Mouse (Mus musculus): ENCODE measurements around the gene Extl2. TPM values are rescaled to one million over a fixed set of nuclear protein-coding genes. Genes with fewer than 3 reads are reported as not detected.

Gene Extl2
- polyA plus RNA-seq, 1 experiment = 3.2 TPM

DNA sequence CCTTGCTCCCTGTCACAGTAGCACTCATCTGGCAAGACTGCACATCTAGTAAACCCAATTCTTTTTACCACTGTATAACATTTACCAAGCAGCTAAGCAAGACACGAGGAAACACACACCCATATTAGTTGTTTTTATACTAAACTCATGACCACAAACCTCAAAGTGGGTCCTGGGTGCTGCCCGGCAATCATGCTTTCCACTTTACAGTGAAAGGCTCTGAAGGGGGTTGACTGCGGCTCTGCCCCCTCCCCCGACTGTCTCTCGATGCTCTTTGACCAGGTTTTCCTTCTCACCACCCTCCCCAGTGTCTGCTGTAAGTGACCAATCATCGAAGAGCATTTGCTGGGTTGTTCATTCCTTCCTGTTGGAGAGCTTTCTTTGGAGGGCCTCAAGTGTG lies 33.0 kb upstream of the Extl2 start:
- H3K9me3 ChIP-seq = no peaks in the 10 kb centered on the region
- H3K36me3 ChIP-seq (replicated peaks; ENCODE audit: low read length) = peaks cover 94% of the 10 kb centered on the region

GRCm38 (mm10) chr3:115974995-115975394 lies 32.3 kb upstream of the Extl2 start:
- no peak for TF ChIP-seq GATA1 (IDR thresholded peaks at IDR 0.05; ENCODE audit: borderline replicate concordance, low read length)
- TF ChIP-seq FLI1 (IDR thresholded peaks at IDR 0.05; ENCODE audit: low read length) = no peak
- no peaks in the 10 kb centered on the region for H3K9me3 ChIP-seq
- no peaks in the 10 kb centered on the region for H3K27me3 ChIP-seq (replicated peaks)
- H3K36me3 ChIP-seq (replicated peaks; ENCODE audit: low read length) = peaks cover 92% of the 10 kb centered on the region
- H3K4me1 ChIP-seq = peaks cover 13% of the 10 kb centered on the region
- no peak overlapping the region for H3K4me3 ChIP-seq (replicated peaks)

More for the DNA sequence above, 33.0 kb upstream of the Extl2 start:
- Histone ChIP-seq H3K4me3 (replicated peaks) (no peak overlapping the region), H3K4me1 (peaks cover 13% of the 10 kb centered on the region), H3K27me3 (replicated peaks) (no peaks in the 10 kb centered on the region)
- TF ChIP-seq GATA1 (IDR thresholded peaks at IDR 0.05; ENCODE audit: borderline replicate concordance, low read length) (no peak), FLI1 (IDR thresholded peaks at IDR 0.05; ENCODE audit: low read length) (no peak)

DNA sequence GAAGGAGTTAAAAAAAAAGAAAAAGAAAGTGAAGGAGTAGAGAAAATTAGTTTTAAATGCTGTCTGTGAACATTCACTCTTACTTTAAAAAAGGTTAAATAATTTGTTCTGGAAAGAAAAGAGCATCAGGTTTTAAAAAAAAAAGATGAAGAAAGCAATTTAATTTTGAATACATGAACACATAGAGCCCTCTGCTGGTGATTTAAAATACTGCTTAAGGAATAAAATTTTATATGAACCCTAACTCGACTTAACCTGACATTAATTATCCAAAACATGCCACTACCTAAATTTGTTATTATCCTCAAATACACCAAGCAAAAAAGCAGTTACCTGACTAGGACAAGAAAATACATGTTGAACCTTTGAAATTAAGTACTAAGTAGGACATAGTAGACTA lies 28.3 kb upstream of the Extl2 start:
- H3K4me3 ChIP-seq (replicated peaks) = no peak overlapping the region
- peaks cover 11% of the 10 kb centered on the region for H3K4me1 ChIP-seq
- H3K9me3 ChIP-seq = no peaks in the 10 kb centered on the region
- H3K27me3 ChIP-seq (replicated peaks) = no peaks in the 10 kb centered on the region
- H3K36me3 ChIP-seq (replicated peaks; ENCODE audit: low read length) = peaks cover 89% of the 10 kb centered on the region
- TF ChIP-seq GATA1 (IDR thresholded peaks at IDR 0.05; ENCODE audit: borderline replicate concordance, low read length) = no peak
- no peak for TF ChIP-seq FLI1 (IDR thresholded peaks at IDR 0.05; ENCODE audit: low read length)

DNA sequence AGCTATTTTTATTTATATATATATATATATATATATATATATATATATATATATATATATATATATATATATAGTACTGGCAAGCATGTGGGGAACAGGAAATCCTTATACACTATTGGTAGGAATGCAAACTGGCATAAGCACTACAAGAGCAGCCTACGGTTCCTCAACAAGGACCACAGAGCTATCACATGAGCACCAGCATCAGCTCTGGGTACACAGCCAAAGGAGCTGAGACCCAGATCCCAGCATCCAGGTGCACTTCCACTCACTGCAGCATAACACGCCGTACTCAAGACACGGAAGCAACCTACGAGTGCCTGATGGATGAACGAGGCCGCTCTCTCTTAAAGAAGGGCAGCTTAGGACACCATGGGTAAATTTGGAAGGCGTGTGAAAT lies 24.0 kb upstream of the Extl2 start:
- peaks cover 87% of the 10 kb centered on the region for H3K36me3 ChIP-seq (replicated peaks; ENCODE audit: low read length)

DNA sequence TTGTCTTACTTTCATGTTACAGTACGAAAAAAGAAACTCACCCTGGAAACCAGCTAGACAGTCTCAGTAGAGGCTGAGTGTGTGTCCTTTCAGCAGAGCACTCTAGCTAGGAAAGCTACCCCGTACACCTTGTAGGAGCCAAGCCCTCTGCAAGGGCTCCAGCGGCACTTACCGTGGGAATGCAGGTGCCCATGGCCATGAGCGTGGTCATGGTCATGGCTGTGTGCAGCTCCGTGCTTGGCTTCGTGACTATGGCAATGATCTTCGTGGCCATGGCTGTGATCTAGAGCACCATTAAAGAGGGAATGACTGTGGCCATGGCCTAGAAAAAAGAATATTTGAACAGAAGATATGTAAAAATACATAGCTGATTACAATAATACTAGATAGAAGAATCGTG lies 22.6 kb upstream of the Extl2 start:
- peaks cover 93% of the 10 kb centered on the region for H3K36me3 ChIP-seq (replicated peaks; ENCODE audit: low read length)

More for the DNA sequence above, 24.0 kb upstream of the Extl2 start:
- H3K4me3 ChIP-seq (replicated peaks) = no peak overlapping the region
- H3K9me3 ChIP-seq = no peaks in the 10 kb centered on the region
- TF ChIP-seq FLI1 (IDR thresholded peaks at IDR 0.05; ENCODE audit: low read length) (no peak), GATA1 (IDR thresholded peaks at IDR 0.05; ENCODE audit: borderline replicate concordance, low read length) (no peak)
- H3K4me1 ChIP-seq = 0 out of 2 replicates have a peak, but pooled peaks cover 6% of the 10 kb centered on the region
- H3K27me3 ChIP-seq (replicated peaks) = no peaks in the 10 kb centered on the region

DNA sequence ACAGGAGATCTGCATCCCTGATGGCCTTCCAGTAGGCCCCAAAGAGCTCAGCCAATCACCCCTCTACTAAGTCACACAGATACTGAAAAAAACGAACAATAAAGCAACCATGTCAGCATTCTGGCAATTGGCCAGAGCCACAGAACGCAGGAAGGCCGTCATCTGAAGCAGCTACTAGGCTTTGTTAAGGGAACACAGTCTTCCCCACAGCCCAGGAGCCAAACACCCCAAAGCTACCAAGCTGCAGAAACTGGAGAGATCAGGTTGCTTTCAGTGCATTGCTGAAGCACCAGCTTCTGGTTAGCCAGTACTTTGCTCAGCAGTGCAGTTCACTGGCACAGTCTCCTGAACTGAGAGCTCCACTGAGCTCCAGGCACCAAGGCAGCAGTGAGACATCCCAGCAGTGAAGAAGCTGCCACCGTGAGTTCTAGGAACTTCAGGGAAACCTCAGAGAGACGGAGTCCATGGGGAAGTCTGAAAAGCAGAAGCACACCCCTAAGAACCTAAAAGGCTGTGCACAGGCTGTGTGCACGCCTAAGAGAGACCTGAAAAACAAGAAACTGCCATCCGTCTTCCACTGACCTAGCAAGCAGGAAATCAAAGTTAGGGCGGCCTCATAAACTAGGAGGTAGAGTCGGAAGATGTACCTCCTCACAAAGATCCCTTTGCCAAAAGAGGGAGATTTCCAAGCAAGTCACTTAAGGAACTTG lies 21.9 kb upstream of the Extl2 start:
- Histone ChIP-seq H3K27me3 (replicated peaks) (no peaks in the 10 kb centered on the region), H3K9me3 (no peaks in the 10 kb centered on the region), H3K4me1 (0 out of 2 replicates have a peak, but pooled peaks cover 6% of the 10 kb centered on the region), H3K4me3 (replicated peaks) (no peak overlapping the region), H3K36me3 (replicated peaks; ENCODE audit: low read length) (peaks cover 95% of the 10 kb centered on the region)
- no peak for TF ChIP-seq GATA1 (IDR thresholded peaks at IDR 0.05; ENCODE audit: borderline replicate concordance, low read length)
- TF ChIP-seq FLI1 (IDR thresholded peaks at IDR 0.05; ENCODE audit: low read length) = no peak

More for the DNA sequence above, 22.6 kb upstream of the Extl2 start:
- Histone ChIP-seq H3K4me3 (replicated peaks) (no peak overlapping the region), H3K4me1 (0 out of 2 replicates have a peak, but pooled peaks cover 6% of the 10 kb centered on the region), H3K27me3 (replicated peaks) (no peaks in the 10 kb centered on the region), H3K9me3 (no peaks in the 10 kb centered on the region)
- TF ChIP-seq GATA1 (IDR thresholded peaks at IDR 0.05; ENCODE audit: borderline replicate concordance, low read length) = no peak
- no peak for TF ChIP-seq FLI1 (IDR thresholded peaks at IDR 0.05; ENCODE audit: low read length)

DNA sequence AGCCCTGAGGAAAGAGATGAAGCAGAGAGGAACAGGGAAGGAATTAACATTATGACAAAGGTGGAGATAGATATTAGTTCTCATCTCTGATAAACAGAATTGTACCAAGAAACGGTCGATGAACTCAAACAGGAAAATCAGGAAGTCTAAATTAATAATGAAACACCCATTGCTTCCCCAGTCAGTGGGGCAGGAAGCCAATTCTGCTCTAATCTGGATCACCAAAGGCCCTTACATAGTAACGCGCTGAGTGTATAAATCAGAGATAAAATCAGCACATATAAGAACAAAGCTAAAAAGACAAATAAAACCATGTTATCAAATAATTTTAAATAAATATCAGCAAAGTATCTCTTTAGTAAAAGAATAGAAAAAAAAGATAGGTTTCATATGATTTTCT lies 15.2 kb upstream of the Extl2 start:
- peaks cover 80% of the 10 kb centered on the region for H3K36me3 ChIP-seq (replicated peaks; ENCODE audit: low read length)
- no peaks in the 10 kb centered on the region for H3K9me3 ChIP-seq
- no peaks in the 10 kb centered on the region for H3K27me3 ChIP-seq (replicated peaks)
- no peak for TF ChIP-seq FLI1 (IDR thresholded peaks at IDR 0.05; ENCODE audit: low read length)
- no peak for TF ChIP-seq GATA1 (IDR thresholded peaks at IDR 0.05; ENCODE audit: borderline replicate concordance, low read length)
- peaks cover 12% of the 10 kb centered on the region for H3K4me1 ChIP-seq
- H3K4me3 ChIP-seq (replicated peaks) = no peak overlapping the region

GRCm38 (mm10) chr3:115992588-115992987 lies 14.7 kb upstream of the Extl2 start:
- Histone ChIP-seq H3K27me3 (replicated peaks) (no peaks in the 10 kb centered on the region), H3K36me3 (replicated peaks; ENCODE audit: low read length) (peaks cover 80% of the 10 kb centered on the region), H3K4me3 (replicated peaks) (no peak overlapping the region), H3K9me3 (no peaks in the 10 kb centered on the region), H3K4me1 (peaks cover 12% of the 10 kb centered on the region)
- TF ChIP-seq GATA1 (IDR thresholded peaks at IDR 0.05; ENCODE audit: borderline replicate concordance, low read length) = no peak
- no peak for TF ChIP-seq FLI1 (IDR thresholded peaks at IDR 0.05; ENCODE audit: low read length)

DNA sequence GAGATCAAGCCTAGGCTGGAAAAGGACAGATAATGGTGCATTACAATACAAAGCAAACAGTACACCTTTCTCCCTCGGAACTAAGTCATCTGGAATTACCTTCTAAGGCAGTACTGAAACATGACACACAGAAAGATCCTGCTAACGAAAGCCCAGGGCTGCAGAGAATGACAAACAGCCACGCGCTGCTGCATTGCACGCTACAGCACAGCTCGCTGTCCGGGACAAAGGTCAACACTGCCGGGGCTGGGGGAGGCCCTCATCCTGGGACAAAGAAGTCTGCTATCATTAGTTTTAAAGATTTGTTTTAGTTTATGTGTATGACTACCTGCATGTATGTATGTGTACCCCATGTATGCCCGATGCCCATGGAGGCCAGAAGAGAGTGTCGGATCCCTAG lies 14.2 kb upstream of the Extl2 start:
- Histone ChIP-seq H3K27me3 (replicated peaks) (no peaks in the 10 kb centered on the region), H3K9me3 (peaks cover 2% of the 10 kb centered on the region; the same call in 1 of the 2 replicates), H3K36me3 (replicated peaks; ENCODE audit: low read length) (peaks cover 81% of the 10 kb centered on the region), H3K4me1 (peaks cover 12% of the 10 kb centered on the region), H3K4me3 (replicated peaks) (no peak overlapping the region)
- TF ChIP-seq GATA1 (IDR thresholded peaks at IDR 0.05; ENCODE audit: borderline replicate concordance, low read length) = no peak
- TF ChIP-seq FLI1 (IDR thresholded peaks at IDR 0.05; ENCODE audit: low read length) = no peak

DNA sequence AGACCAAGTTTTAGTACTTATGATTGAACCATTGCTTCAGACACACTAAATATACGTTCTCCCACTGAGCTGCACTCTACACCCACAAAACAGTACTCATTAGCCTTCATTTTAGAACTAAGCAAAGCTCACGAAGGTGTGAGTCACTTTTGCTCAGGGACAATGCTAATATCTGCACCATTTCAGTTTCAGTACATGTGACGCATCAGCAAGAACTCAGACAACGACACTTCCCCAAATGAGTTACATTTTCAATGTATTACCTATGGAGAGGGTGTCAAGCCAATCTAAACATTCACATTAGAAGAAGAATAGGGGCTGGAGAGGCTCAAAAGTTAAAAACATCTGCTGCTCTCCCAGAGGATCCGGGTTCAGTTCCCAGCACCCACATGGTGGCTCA lies 10.3 kb upstream of the Extl2 start:
- no peaks in the 10 kb centered on the region for H3K27me3 ChIP-seq (replicated peaks)
- H3K4me3 ChIP-seq (replicated peaks) = no peak overlapping the region
- TF ChIP-seq GATA1 (IDR thresholded peaks at IDR 0.05; ENCODE audit: borderline replicate concordance, low read length) (no peak), FLI1 (IDR thresholded peaks at IDR 0.05; ENCODE audit: low read length) (no peak)
- peaks cover 20% of the 10 kb centered on the region for H3K4me1 ChIP-seq
- H3K9me3 ChIP-seq = peaks cover 4% of the 10 kb centered on the region; the same call in 1 of the 2 replicates
- peaks cover 82% of the 10 kb centered on the region for H3K36me3 ChIP-seq (replicated peaks; ENCODE audit: low read length)
